Mouse (Mus musculus) fat pad, adult 2 months (tissue): ENCODE data around the gene Fmnl1.

Source experiments
- DNase-seq: peaks from one replicate; pipeline ENCODE4 v3.0.0-alpha.2; 2011; ENCODE audit warnings: low read depth, low spot score; ENCODE audit errors: extremely low read depth

Gene Fmnl1

DNA sequence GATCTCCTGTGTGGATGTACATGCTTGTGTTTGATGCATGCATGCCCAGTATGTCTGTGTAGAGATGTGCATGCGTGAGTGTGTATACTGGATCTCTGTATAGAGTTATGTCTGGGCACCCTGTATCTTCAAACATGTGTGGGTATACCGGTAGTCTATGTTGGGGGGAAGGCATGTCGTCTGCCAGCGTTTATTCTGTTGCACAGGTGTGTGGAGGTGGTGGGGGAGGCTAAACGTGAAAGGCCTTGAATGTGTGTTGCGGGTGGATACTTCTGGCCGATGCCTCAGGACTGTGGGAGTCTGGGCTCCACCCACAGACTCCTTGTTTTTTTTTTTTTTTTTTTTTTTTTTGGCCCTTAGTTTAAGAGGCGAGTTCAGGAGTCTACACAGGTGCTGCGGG lies 10.4 kb downstream of the Fmnl1 start:
- no peak for DNase-seq

DNA sequence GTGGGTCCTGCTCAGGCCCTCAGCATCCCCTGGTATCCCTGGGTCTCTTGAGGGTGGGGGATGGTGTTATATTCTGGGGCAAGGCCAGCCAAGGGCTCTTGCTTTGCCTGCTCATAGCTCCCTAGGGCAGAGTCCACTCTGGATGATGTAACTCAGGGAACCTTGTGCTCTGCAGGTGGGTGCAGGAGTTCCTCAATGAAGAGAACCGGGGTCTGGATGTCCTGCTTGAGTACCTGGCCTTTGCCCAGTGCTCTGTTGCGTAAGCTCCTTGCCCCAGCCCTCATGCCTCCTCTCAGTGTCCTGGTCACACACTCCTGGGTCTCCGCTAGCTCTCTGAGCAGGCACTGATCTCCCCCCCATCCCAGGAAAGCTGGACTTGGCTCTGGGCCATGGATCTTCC lies 11.0 kb downstream of the Fmnl1 start:
- DNase-seq: no peak

GRCm38 (mm10) chr11:103184891-103185290 lies 14.0 kb downstream of the Fmnl1 start:
- DNase-seq: no peak

- no peak for DNase-seq
Observed at GRCm38 (mm10) chr11:103192230-103192955, 21.5 kb downstream of the Fmnl1 start.

GRCm38 (mm10) chr11:103192956-103193824 lies 22.3 kb downstream of the Fmnl1 start:
- DNase-seq: no peak

DNA sequence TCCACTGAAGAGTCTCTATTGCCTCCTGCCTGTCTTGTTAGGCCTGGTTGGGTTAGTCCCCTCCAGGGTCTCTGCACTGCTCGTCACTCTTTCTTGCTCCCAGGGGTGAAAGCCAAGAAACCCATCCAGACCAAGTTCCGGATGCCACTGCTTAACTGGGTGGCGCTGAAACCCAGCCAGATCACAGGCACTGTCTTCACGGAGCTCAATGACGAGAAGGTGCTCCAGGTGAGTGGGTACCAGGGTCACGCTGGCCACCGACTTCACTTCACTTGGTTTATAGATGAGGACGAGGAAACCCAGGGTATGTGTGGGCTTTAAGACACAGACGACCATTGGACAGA lies 22.9 kb downstream of the Fmnl1 start:
- DNase-seq: no peak

DNA sequence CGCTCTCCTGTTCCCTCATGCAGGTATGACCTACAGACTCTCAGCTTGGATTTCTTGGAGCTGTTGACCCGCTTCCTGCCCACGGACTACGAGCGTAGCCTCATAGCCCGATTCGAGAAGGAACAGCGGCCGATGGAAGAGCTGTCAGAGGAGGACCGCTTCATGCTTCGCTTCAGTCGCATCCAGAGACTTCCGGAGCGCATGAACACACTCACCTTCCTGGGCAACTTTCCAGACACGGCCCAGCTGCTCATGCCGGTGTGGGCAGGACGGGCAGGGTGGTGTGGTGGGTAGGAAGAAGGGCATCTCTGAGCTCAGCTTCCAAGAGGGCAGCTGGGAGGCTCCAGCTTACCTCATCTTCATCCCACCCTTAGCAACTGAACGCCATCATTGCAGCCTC lies 24.3 kb downstream of the Fmnl1 start:
- no peak for DNase-seq

DNA sequence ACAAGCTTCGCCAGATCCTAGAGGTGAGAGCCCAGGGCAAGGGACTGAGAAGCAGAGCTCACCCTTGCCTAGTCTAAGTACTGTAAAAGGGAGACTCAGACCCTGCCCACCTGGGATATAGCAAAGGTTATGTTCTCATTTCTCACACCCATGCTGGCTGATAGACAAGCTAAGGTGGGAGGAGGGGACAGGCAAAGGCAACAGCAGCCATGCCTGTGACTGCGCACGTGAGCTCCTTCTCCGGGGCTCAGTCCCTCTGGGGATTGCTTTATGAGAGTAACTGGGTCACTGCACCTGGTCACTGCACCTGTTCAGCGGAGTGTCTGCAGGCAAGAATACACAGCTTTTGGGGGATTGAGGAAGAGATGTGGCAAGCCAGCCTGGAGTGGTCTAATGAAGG lies 24.7 kb downstream of the Fmnl1 start:
- no peak for DNase-seq

DNA sequence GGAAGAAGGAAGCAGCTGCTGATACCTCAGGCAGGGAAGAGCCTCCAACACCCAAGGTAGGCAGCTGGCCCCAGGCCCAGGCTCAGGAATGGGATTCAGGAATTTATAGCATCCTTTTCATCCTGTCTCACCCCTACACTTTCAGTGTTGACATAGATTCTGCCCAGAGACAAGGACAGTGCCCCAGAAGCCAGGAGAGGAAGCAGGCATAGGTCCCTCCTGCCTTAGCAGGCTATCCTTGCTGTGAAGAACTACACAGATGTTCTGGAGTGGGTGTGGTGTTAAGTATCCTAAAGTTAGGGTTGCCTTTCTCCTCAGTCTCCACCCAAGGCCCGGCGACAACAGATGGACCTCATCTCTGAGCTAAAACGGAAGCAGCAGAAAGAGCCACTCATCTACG lies 26.4 kb downstream of the Fmnl1 start:
- DNase-seq: no peak

GRCm38 (mm10) chr11:103198339-103198738 lies 27.4 kb downstream of the Fmnl1 start:
- DNase-seq: no peak

DNA sequence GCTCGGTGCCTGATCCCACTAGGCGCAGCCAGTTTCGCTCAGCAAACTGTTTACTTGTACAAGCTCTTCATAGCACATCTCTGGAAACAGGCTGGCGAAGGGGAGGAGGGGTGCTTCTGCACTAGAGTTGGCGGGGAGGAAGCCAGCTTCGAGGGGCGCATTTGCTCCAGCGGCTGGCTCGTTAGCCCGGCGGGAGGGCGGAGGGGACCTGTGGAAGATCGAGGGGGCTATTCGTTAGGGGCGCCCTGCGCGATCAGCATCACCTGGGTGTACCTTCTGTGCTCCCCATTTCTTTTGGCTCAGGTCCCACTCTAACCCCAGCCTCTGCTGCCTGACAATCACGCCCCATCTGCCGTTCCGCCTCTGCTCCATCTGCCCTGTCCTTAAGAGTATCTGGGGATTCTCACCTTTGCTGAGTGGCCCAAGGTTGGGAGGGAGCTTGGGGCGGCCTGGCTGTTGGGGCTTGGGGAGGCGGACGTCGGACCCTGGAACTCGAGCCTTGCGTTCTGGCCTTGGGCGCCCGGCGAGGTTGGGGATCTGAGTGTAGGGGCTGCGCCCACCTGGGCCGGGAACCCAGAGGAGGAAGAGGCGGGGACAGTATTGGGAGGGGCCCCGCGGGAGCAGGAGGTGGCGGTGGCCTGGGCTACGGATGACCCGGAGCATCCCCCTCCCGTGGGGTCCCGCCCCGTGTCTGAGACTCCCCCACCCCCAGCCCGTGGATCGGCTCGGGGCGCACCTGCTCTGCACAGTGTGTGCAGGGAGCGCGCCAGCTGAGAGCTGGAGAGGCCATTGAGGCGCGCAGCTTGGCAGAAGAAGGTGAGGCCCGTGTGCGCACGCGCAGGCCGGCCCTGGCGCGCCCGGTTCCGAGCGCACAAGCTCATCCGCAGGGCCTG lies 28.2 kb downstream of the Fmnl1 start:
- no peak for DNase-seq

DNA sequence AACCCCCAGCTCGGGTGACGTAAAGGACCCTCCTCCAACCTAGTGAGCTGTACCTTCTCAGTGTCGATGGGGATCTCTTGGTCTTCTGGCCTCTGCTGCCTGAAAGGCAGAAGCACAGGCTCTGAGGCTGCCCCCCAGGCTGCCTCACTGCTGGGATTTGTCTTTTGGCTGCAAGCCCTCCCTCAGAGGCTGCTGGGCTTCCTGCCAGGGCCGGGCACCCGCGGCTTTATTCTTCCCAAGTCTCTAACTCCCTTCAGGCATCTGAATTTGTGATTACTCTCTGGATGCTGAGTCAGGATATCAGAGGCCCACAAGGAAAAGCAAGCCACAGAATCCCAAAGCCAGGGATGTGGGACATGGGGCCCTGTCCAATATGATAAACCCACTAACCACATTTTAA lies 30.8 kb downstream of the Fmnl1 start:
- DNase-seq: no peak

DNA sequence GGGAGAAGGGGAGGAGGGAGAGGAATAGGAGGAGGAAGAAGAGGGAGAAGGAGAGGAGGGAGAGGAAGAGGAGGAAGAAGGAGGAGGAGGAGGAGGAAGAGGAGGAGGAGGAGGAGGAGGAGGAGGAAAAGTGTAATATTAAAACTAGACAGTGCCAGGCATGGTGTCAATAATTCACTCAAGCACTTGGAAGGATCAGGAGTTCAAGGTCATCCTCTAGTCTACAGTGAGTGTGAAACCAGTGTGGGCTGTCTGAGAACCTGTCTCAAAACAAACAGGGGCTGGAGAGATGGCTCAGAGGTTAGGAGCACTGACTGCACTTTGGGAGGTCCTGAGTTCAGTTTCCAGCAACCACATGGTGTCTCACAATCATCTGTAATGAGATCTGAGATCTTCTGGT lies 31.5 kb downstream of the Fmnl1 start:
- no peak for DNase-seq

DNA sequence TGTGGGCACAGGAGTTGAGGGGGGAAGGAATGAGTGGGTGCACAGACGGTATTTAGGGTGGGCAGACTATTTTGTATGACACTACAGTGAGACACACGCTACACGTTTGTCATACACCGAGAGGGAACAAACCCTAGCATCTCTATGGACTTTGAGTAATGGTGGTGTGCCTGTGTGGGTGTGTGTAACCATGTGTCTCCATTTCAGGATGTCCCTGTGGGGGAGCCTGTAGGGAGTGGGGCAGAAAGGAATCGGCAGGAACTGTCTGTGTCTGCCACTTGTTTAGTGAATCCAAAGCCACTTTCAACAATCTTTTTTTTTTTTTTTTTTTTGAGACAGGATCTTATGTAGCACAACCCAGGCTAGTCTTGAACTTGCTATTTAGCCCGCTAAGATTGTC lies 35.3 kb downstream of the Fmnl1 start:
- no peak for DNase-seq

DNA sequence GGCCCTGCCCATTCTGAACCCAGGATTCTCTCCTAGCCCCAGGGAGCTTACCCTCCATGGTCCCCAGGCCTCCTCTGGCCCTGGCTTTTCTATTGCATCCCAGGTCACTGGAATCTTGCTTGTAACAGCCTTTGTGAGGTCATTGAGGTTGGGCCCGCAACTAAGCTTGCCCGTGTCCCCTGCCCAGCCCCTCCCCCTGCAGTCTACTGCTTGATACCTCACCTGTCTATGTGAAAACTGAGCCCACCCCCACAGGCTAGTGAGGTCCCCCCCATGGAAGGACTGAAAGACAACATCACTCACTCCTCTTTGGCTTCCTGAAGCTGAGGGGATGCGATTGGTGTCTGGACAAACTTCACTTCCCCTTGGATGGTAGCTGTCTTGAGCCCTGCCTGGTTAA lies 37.6 kb downstream of the Fmnl1 start, which contains the start of gene 1700023F06Rik:
TSS of gene 1700023F06Rik (minus strand) at position 101 of the 400 bp plus-strand sequence.
- no peak for DNase-seq

DNA sequence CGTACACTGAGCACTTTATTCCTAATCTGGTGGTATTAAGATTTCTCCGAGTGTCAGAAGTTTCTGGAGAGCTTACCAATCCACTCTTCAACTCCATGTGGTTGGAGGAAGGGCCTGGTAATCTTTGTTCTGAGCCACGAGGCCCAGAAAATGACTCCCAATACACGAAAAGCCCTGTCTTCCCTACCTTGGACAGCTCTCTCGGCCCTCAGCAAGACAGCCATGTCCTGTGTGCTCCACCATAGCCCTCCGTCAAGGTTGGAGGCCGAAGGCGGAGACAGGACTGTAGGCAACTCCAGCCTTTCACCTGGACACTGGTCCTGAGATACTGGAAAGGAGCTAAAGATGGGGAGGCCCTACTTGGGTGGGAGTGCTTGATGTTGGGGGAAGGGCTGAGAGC lies 39.4 kb downstream of the Fmnl1 start:
- no peak for DNase-seq

DNA sequence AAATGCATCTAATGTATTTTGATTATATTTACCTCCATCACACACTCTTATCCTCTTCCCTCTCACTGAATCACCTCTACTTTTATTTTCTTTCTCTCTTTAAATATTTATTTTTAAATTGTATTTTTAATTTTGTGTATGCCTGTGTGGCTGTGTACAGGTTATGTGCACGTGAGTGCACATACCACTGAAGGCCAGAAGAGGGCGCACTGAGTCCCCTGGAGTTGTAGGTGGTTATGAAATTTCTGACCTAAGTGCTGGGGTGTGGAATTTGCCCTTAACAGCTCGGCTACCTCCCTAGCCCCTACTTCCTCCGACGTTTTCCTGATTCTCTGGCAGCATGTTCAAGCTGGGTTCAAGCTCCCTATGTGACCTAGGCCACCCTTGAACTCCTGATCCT lies 42.8 kb downstream of the Fmnl1 start:
- no peak for DNase-seq

GRCm38 (mm10) chr11:103215355-103215754 lies 44.4 kb downstream of the Fmnl1 start:
- no peak for DNase-seq

DNA sequence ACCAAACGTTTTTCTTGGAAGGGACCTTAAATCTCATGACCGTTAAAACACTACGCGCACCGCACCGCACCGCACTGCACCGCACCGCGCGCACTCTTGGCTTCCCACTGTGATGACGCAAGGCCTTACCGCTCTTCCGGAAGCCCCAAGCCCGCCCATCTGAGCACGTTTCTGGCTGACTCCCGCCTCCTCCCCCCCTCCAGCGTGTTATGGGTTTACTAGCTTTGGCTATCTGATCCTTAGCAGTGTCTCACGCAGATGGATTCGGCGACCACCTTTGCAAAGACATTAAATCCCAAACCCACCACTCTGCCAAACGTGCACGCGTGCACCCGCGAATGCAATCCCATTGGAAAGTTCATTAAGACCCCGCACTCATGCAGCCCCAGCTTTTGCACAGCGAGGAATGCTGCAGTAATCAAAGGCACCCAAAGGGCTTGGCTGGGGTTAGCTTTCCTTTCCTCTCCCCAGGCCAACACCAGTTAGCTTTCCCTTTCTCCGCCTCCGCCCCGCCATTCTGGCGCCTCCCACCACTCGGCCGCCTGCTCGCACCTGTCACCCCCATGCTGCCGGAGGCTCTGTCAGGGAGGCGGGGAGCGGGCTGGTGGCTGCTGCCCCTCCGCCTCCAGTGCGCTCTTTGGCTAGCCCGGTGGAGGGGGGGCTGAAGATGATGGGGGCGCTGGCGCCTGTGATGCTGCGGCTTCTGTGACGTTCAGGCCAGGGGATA lies 47.0 kb downstream of the Fmnl1 start, which contains the start of gene Spata32:
TSS of gene Spata32 (minus strand) at position 643 of the 727 bp plus-strand sequence.
- no peak for DNase-seq

DNA sequence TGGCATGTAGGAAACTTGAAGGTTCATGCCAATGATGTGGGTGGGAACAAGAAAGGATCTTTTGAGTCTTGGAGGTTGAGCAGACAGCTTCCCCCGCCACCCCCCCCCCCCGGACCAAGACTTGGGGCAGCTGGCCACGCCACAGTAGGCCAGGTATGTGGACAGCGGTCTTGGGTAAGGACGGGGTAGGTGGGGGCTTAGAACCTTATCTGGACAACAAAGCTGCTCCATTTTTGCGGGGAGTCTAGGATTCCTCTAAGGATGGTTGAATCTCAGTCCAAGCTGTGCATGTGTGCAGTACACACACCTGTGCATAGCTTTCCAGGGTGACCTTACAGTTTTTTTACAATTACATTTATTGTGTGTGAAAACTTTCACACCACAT lies 47.6 kb downstream of the Fmnl1 start:
- no peak for DNase-seq

- no peak for DNase-seq
Observed at GRCm38 (mm10) chr11:103219259-103219658, 48.4 kb downstream of the Fmnl1 start.
